Mouse (Mus musculus) lung, postnatal 0 days (tissue): ENCODE data around the gene Zfp74. TPM values are rescaled to one million over a fixed set of nuclear protein-coding genes. Genes with fewer than 3 reads are reported as not detected.

ENCODE experiments used
- ATAC-seq: fragments of 200-750 bp; cut with Nextera tagmentation; 2 replicates; pipeline ENCODE4 v1.8.0; 2017; ENCODE audit warnings: moderate library complexity
- DNase-seq: peaks from one replicate; pipeline ENCODE4 v3.0.0-alpha.2; 2016; ENCODE audit warnings: low spot score
- H3K27ac ChIP-seq: fragments of 300-500 bp; sonication (generic); 2 replicates; pipeline ENCODE4 v1.5.1; 2014; ENCODE audit warnings: antibody characterized with exemption, mild to moderate bottlenecking, low read length, mixed read lengths
- H3K27me3 ChIP-seq: fragments of 300-500 bp; sonication (generic); replicated peaks from 2 replicates; pipeline ENCODE4 v1.6.1; 2014; ENCODE audit warnings: low read length, mixed read lengths; ENCODE audit not compliant: insufficient read depth
- H3K36me3 ChIP-seq: fragments of 300-500 bp; sonication (generic); 2 replicates; pipeline ENCODE4 v1.6.1; 2014; ENCODE audit warnings: low read length, mixed read lengths; ENCODE audit not compliant: insufficient read depth
- H3K4me1 ChIP-seq: fragments of 300-500 bp; sonication (generic); 2 replicates; pipeline ENCODE4 v1.6.1; 2014; ENCODE audit warnings: antibody characterized with exemption, low read depth, low read length, mixed read lengths; ENCODE audit not compliant: insufficient read depth
- H3K4me2 ChIP-seq: fragments of 300-500 bp; sonication (generic); replicated peaks from 2 replicates; pipeline ENCODE4 v1.6.1; 2014; ENCODE audit warnings: low read depth, mild to moderate bottlenecking, low read length, moderate library complexity, mixed read lengths
- H3K4me3 ChIP-seq: fragments of 300-500 bp; sonication (generic); 2 replicates; pipeline ENCODE4 v1.5.1; 2014; ENCODE audit warnings: low read depth, low read length
- H3K9ac ChIP-seq: fragments of 300-500 bp; sonication (generic); replicated peaks from 2 replicates; pipeline ENCODE4 v1.6.1; 2014; ENCODE audit warnings: low read depth, mild to moderate bottlenecking
- H3K9me3 ChIP-seq: fragments of 300-500 bp; sonication (generic); 2 replicates; pipeline ENCODE4 v1.6.1; 2016; ENCODE audit warnings: low read length, mixed read lengths
- CTCF ChIP-seq: IDR thresholded peaks from 2 replicates; pipeline ENCODE4 v1.5.1; 2016; ENCODE audit warnings: antibody characterized with exemption, mild to moderate bottlenecking
- EP300 ChIP-seq: IDR thresholded peaks from 2 replicates; pipeline ENCODE4 v1.6.1; 2016; ENCODE audit warnings: antibody characterized with exemption, mild to moderate bottlenecking, control low read depth
- WGBS: fragments of 180-500 bp; shearing (Covaris S2); extraction: QIAGEN DNeasy Blood & Tissue Kit; methylation state at CpG from one replicate; pipeline ENCODE4 v1.1.7; 2014; 5-methylcytosine and 5-hydroxymethylcytosine counted together
- polyA plus RNA-seq: library from polyadenylated mRNA; unstranded; fragments of >200 nt; fragmentation: Nextera tagmentation; extraction: Ambion mirVana; gene quantifications from 2 replicates; pipeline ENCODE4 v1.2.1, GENCODE M21; 2015

Zfp74 gene
- polyA plus RNA-seq, 1 experiment from 2014 or later, result 5.1 TPM

DNA sequence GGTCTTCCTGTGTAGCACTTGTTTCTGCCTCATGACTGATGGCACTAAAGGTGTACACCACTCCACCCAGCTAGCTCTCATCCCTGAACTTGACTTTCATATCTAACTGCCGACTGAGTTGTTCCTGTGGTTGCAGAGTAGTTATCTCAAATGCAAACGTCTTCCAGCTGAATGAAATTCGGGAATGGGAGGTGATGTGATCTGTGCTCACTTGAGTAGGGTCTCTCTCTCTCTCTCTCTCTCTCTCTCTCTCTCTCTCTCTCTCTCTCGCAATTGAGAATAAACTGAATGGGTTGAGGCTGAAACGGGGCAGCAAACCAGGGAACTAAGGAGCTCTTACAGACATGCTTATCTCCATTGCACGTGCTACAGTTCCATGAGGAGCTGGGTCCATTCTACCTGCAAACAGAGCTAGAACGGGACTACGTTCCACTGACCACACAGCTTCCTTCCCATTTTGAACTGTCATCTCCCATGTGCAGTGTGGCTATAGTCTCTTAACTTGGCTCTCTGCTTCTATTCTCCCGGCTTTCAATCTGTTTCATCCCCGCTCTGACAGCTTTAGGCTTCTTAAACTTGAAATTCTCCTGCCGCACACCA lies 4.3 kb upstream of the Zfp74 start:
- Histone ChIP-seq H3K9ac (no peak overlapping the region), H3K4me3 (no peak overlapping the region), H3K27me3 (no peaks in the 10 kb centered on the region), H3K4me1 (no peaks in the 10 kb centered on the region), H3K4me2 (no peak overlapping the region), H3K9me3 (no peaks in the 10 kb centered on the region), H3K27ac (no peak overlapping the region), H3K36me3 (no peaks in the 10 kb centered on the region)
- no peak for DNase-seq
- TF ChIP-seq EP300 (no peak), CTCF (no peak)
- no peak for ATAC-seq
- WGBS, result 76% methylated on average over 11 of the region's 11 CpGs

GRCm38 (mm10) chr7:29956257-29956656 lies 2.4 kb upstream of the Zfp74 start:
- Histone ChIP-seq H3K4me2 (peak overlapping the region; percentile 27; the same call in 1 of the 2 replicates), H3K27ac (peak overlapping the region; percentile 72; the same call in 1 of the 2 replicates), H3K9ac (no peak overlapping the region), H3K4me3 (no peak overlapping the region), H3K4me1 (no peaks in the 10 kb centered on the region), H3K36me3 (no peaks in the 10 kb centered on the region), H3K27me3 (no peaks in the 10 kb centered on the region), H3K9me3 (no peaks in the 10 kb centered on the region)
- ATAC-seq, result peak; percentile 60
- DNase-seq, result peak; percentile 80
- TF ChIP-seq EP300 (peak; percentile 10; the same call in 1 of the 2 replicates), CTCF (no peak)
- 46% methylated on average over 9 of the region's 10 CpGs for WGBS

- no peak overlapping the region for H3K9ac ChIP-seq
- H3K9me3 ChIP-seq, result no peaks in the 10 kb centered on the region
- DNase-seq (peak; percentile 77), ATAC-seq (0 out of 2 replicates have a peak, but pooled peaks have one; percentile 25)
- no peaks in the 10 kb centered on the region for H3K4me1 ChIP-seq
- 18% methylated on average over 4 of the region's 4 CpGs for WGBS
- no peak overlapping the region; the same call in 1 of the 2 replicates for H3K27ac ChIP-seq
- no peaks in the 10 kb centered on the region for H3K27me3 ChIP-seq
- H3K36me3 ChIP-seq, result no peaks in the 10 kb centered on the region
- peak overlapping the region; percentile 71 for H3K4me2 ChIP-seq
- TF ChIP-seq CTCF (peak; percentile 78), EP300 (peak; percentile 46; the same call in 1 of the 2 replicates)
- H3K4me3 ChIP-seq, result peak overlapping the region; percentile 73; the same call in 1 of the 2 replicates
These were observed 842 bp upstream of the Zfp74 start for GRCm38 (mm10) chr7:29954731-29955130.

DNA sequence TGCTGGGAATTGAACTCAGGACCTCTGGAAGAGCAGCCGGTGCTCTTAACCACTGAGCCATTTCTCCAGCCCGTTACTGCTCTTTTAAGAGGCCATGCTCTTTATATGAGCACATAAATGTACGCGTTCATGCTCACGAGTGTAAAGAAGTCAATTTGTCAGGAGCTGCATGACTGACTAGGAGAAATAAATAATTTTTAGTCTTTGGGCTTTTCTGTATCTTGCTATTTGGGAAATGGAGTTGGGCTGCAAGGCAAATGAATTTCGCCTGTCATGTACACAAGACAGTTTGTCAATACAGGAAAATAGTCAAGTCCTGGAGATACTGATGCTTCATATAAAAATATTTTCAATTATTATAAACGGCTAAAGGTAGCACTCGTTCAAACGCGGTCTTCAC lies 803 bp downstream of the Zfp74 start:
- H3K27me3 ChIP-seq, result no peaks in the 10 kb centered on the region
- TF ChIP-seq CTCF (no peak), EP300 (no peak)
- DNase-seq (no peak), ATAC-seq (no peak)
- no peaks in the 10 kb centered on the region for H3K36me3 ChIP-seq
- no peaks in the 10 kb centered on the region for H3K9me3 ChIP-seq
- peak overlapping the region; percentile 71 for H3K4me2 ChIP-seq
- peak overlapping the region; percentile 90 for H3K9ac ChIP-seq
- H3K27ac ChIP-seq, result peak overlapping the region; percentile 92; the same call in 1 of the 2 replicates
- H3K4me3 ChIP-seq, result peak overlapping the region; percentile 73
- H3K4me1 ChIP-seq, result no peaks in the 10 kb centered on the region
- WGBS, result 31% methylated on average over 10 of the region's 10 CpGs

- no peak overlapping the region for H3K9ac ChIP-seq
- no peaks in the 10 kb centered on the region for H3K9me3 ChIP-seq
- DNase-seq (no peak), ATAC-seq (no peak)
- no peaks in the 10 kb centered on the region for H3K27me3 ChIP-seq
- no peak overlapping the region for H3K4me2 ChIP-seq
- no peaks in the 10 kb centered on the region for H3K36me3 ChIP-seq
- no peak overlapping the region for H3K4me3 ChIP-seq
- no peaks in the 10 kb centered on the region for H3K4me1 ChIP-seq
- TF ChIP-seq EP300, result no peak
- TF ChIP-seq CTCF, result no peak
- no peak overlapping the region for H3K27ac ChIP-seq
- WGBS, result 84% methylated on average over 2 of the region's 2 CpGs
These were observed 9.7 kb downstream of the Zfp74 start for GRCm38 (mm10) chr7:29944201-29944600.

DNA sequence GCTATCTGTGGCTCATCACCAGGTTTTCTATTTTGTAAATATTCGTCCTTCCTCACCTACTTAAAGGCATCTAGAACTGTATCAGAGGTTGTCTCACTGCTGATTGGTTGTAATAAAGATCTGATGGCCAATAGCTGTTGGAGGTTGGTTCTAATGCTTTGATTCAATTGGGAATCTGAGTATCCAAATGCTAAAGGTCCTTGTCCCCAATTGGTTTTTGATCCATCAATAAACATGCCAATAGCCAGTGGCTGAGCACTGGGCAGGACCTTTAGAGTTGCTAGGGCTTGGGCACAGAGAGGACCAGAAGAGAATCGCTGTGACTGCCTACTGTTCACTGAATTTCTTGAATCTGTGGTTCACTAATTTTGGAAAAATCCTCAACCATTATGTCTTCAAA lies 10.2 kb downstream of the Zfp74 start:
- Histone ChIP-seq H3K4me3 (no peak overlapping the region), H3K27ac (no peak overlapping the region), H3K9ac (no peak overlapping the region), H3K9me3 (no peaks in the 10 kb centered on the region), H3K36me3 (no peaks in the 10 kb centered on the region), H3K4me2 (no peak overlapping the region), H3K4me1 (no peaks in the 10 kb centered on the region), H3K27me3 (no peaks in the 10 kb centered on the region)
- WGBS, result 74% methylated on average over 2 of the region's 2 CpGs
- no peak for DNase-seq
- no peak for ATAC-seq
- no peak for TF ChIP-seq CTCF
- TF ChIP-seq EP300, result no peak
